Mouse (Mus musculus) stomach, postnatal 0 days (tissue): Measurements from ENCODE around the gene Elobl.

Source experiments
- CTCF ChIP-seq: IDR thresholded peaks from 2 replicates; pipeline ENCODE4 v1.5.1; 2016; ENCODE audit warnings: antibody characterized with exemption, low read depth, mild to moderate bottlenecking, moderate library complexity
- EP300 ChIP-seq: optimal IDR thresholded peaks from 2 replicates; pipeline ENCODE3; 2016; ENCODE audit warnings: antibody characterized with exemption

DNA sequence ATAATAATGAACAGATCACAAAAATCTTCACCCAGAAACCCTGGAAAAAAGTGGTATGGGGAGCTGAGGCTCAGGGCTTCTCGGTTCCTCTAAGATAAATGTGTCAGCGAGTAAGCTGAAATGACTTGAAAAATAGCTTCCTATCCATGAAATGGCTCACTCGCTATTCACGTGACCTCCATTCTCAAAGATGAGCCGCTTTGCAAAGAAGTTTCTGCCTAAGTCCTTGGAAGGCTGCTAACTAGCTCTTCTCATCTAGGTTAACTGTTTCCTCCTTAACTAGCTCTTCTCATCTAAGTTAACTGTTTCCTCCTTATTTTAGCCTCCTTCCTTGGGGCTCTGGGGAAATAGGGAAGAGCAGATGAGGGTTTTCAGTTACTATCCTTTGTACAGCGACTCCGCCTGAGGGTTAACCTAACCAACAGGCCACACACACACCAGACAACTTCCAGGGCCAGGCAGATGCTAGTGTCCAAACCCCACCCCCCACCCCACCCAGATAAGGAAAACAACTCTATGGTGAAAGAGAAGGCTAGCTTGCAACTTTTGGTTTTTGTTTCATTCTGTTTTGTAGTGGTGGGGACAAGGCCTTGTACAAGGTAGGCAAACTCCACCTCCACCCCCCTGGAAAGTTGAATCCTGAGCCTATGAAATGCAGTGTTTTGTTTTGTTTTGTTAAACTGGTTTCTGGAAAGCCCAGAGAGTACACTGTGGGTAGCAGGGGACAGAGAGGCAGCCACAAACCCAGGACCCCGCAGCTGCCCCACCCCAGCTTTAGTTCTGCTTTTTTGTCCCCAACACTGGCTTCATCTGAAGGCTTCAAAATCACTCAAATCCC is 16.7 kb downstream of the Elobl start:
- TF ChIP-seq CTCF, result no peak
- no peak for TF ChIP-seq EP300
